Mouse (Mus musculus): ENCODE results near the gene Psmd9.

Gene Psmd9

GRCm38 (mm10) chr5:123256841-123257755 lies 87.9 kb downstream of the Psmd9 start:
- DNase-seq: peak; percentile 55 to 67

- DNase-seq: peak; percentile 82 to 83
Observed at GRCm38 (mm10) chr5:123258990-123259389, 89.8 kb downstream of the Psmd9 start.

GRCm38 (mm10) chr5:123260698-123261097 lies 91.5 kb downstream of the Psmd9 start:
- no peak for DNase-seq

GRCm38 (mm10) chr5:123266909-123267308 lies 97.7 kb downstream of the Psmd9 start:
- DNase-seq: no peak

- DNase-seq: no peak
Observed at GRCm38 (mm10) chr5:123268477-123269474, 99.6 kb downstream of the Psmd9 start.

- no peak for DNase-seq
Observed at GRCm38 (mm10) chr5:123270917-123271316, 101.7 kb downstream of the Psmd9 start.

GRCm38 (mm10) chr5:123272927-123273326 lies 103.7 kb downstream of the Psmd9 start:
- DNase-seq: no peak

GRCm38 (mm10) chr5:123276636-123277341 lies 107.6 kb downstream of the Psmd9 start:
- no peak for DNase-seq

- DNase-seq: no peak
Observed at GRCm38 (mm10) chr5:123277342-123277701, 108.1 kb downstream of the Psmd9 start.

GRCm38 (mm10) chr5:123277704-123278103 lies 108.5 kb downstream of the Psmd9 start:
- DNase-seq: no peak

- no peak for DNase-seq
Observed at GRCm38 (mm10) chr5:123279248-123279647, 110.0 kb downstream of the Psmd9 start.

- peak; percentile 32 to 45 for DNase-seq
Observed at GRCm38 (mm10) chr5:123281336-123282136, 112.3 kb downstream of the Psmd9 start.

- DNase-seq: peak; percentile 27 to 33
Observed at GRCm38 (mm10) chr5:123285174-123285573, 116.0 kb downstream of the Psmd9 start.

- peak; percentile 10 to 26 for DNase-seq
Observed at GRCm38 (mm10) chr5:123288079-123288478, 118.9 kb downstream of the Psmd9 start.

- no peak for DNase-seq
Observed at GRCm38 (mm10) chr5:123294653-123295052, 125.4 kb downstream of the Psmd9 start.

GRCm38 (mm10) chr5:123296224-123296806 lies 127.1 kb downstream of the Psmd9 start:
- DNase-seq: no peak

- no peak for DNase-seq
Observed at GRCm38 (mm10) chr5:123296972-123297754, 128.0 kb downstream of the Psmd9 start.

- DNase-seq: no peak
Observed at GRCm38 (mm10) chr5:123297830-123298229, 128.6 kb downstream of the Psmd9 start.

GRCm38 (mm10) chr5:123298526-123298925 lies 129.3 kb downstream of the Psmd9 start:
- no peak for DNase-seq
